Mouse (Mus musculus) bone marrow, adult 2 months (tissue): ENCODE measurements around the gene Olfr1454. TPM values are rescaled to one million over a fixed set of nuclear protein-coding genes. Genes with fewer than 3 reads are reported as not detected.

Experiments used
- H3K27ac ChIP-seq: fragments of 200-500 bp; 2 replicates; pipeline ENCODE4 v1.5.1; 2012; ENCODE audit warnings: low read depth, mild to moderate bottlenecking, control low read depth, inconsistent platforms, low read length; ENCODE audit not compliant: control insufficient read depth, poor library complexity, insufficient read depth
- H3K4me1 ChIP-seq: fragments of 200-500 bp; 2 replicates; pipeline ENCODE4 v1.6.1; 2011; ENCODE audit warnings: low read length; ENCODE audit not compliant: control insufficient read depth, insufficient read depth
- H3K4me3 ChIP-seq: fragments of 200-500 bp; replicated peaks from 2 replicates; pipeline ENCODE3; 2011; ENCODE audit warnings: mild to moderate bottlenecking, low read depth, low read length, control low read depth; ENCODE audit not compliant: control insufficient read depth
- CTCF ChIP-seq: fragments of 200-500 bp; IDR thresholded peaks from 2 replicates; pipeline ENCODE4 v1.5.1; 2011; ENCODE audit warnings: low read length, control low read depth; ENCODE audit not compliant: control insufficient read depth, insufficient read depth
- POLR2A ChIP-seq: fragments of 200-500 bp; IDR thresholded peaks from 2 replicates; pipeline ENCODE4 v1.6.1; 2011; ENCODE audit warnings: low read depth, mild to moderate bottlenecking, control low read depth, low read length, borderline replicate concordance; ENCODE audit not compliant: control insufficient read depth
- WGBS: fragments of 180-500 bp; shearing (Covaris S2); methylation state at CpG from one replicate; pipeline ENCODE4 v1.1.7; 2018; 5-methylcytosine and 5-hydroxymethylcytosine counted together
- polyA plus RNA-seq: library from polyadenylated mRNA; stranded (reverse); fragments of >200 nt; gene quantifications from 2 replicates; pipeline ENCODE4 v1.2.4, GENCODE M21; 2011; ENCODE audit warnings: low replicate concordance; ENCODE audit not compliant: missing spikeins, insufficient read depth, insufficient read length

Gene Olfr1454
- not detected in 2 replicates for polyA plus RNA-seq

GRCm38 (mm10) chr19:13060310-13060709 lies at the start of gene Olfr1454:
Gene Olfr1454 (plus strand): TSS chr19:13060610.
- Histone ChIP-seq H3K27ac (no peak within 1 kb of the TSS), H3K4me1 (no peaks in the 10 kb centered on the region), H3K4me3 (no peak within 1 kb of the TSS)
- 61% methylated on average over 2 of the region's 2 CpGs for WGBS
- TF ChIP-seq CTCF (no peak), POLR2A (no peak)

GRCm38 (mm10) chr19:13028227-13028626 lies 32.2 kb upstream of the Olfr1454 start, which contains the start of gene Olfr1453:
Gene Olfr1453 (minus strand): TSS chr19:13028327.
- Histone ChIP-seq H3K4me3 (no peak within 1 kb of the TSS), H3K27ac (no peak within 1 kb of the TSS), H3K4me1 (no peaks in the 10 kb centered on the region)
- TF ChIP-seq CTCF: no peak
- TF ChIP-seq POLR2A: no peak
- WGBS: 40% methylated on average over 1 of the region's 1 CpGs

- no peaks in the 10 kb centered on the region for H3K4me1 ChIP-seq
- 84% methylated on average over 1 of the region's 1 CpGs for WGBS
- no peak for TF ChIP-seq CTCF
- no peak for TF ChIP-seq POLR2A
These were observed 33.5 kb downstream of the Olfr1454 start for GRCm38 (mm10) chr19:13093908-13094307.

GRCm38 (mm10) chr19:13097791-13098190 lies 37.4 kb downstream of the Olfr1454 start, which contains the start of gene Olfr1457:
Gene Olfr1457 (minus strand): TSS chr19:13097891.
- H3K27ac ChIP-seq: no peak within 1 kb of the TSS
- no peaks in the 10 kb centered on the region for H3K4me1 ChIP-seq
- no peak within 1 kb of the TSS for H3K4me3 ChIP-seq
- WGBS: 74% methylated on average over 2 of the region's 2 CpGs
- TF ChIP-seq POLR2A (no peak), CTCF (no peak)

More at GRCm38 (mm10) chr19:13093908-13094307, 33.5 kb downstream of the Olfr1454 start:
- no peak overlapping the region for H3K27ac ChIP-seq
- H3K4me3 ChIP-seq: no peak overlapping the region

- Histone ChIP-seq H3K4me3 (no peak within 1 kb of the TSS), H3K4me1 (no peaks in the 10 kb centered on the region), H3K27ac (no peak within 1 kb of the TSS)
- TF ChIP-seq POLR2A: no peak
- TF ChIP-seq CTCF: no peak
- WGBS: 68% methylated on average over 3 of the region's 3 CpGs
These were observed 46.3 kb downstream of the Olfr1454 start, which contains the start of gene Olfr1458 for GRCm38 (mm10) chr19:13106675-13107074. Gene Olfr1458 (minus strand): TSS chr19:13106775.

Other genes starting within 250 kb of the Olfr1454 start
- 2.2 and 4.3 TPM in 2 replicates for gene Gm5244, start 213.9 kb upstream of the Olfr1454 start, polyA plus RNA-seq
- not detected in 2 replicates for gene Olfr1444, start 203.3 kb upstream of the Olfr1454 start, polyA plus RNA-seq
- gene Olfr1445, start 176.8 kb upstream of the Olfr1454 start, polyA plus RNA-seq: not detected in 2 replicates
- gene Olfr1446, start 167.1 kb upstream of the Olfr1454 start, polyA plus RNA-seq: not detected in 2 replicates
- not detected in 2 replicates for gene Olfr1447, start 156.9 kb upstream of the Olfr1454 start, polyA plus RNA-seq
- not detected in 2 replicates for gene Olfr1448, start 136.2 kb upstream of the Olfr1454 start, polyA plus RNA-seq
- not detected in 2 replicates for gene Olfr1449, start 129.8 kb upstream of the Olfr1454 start, polyA plus RNA-seq
- not detected in 2 replicates for gene Olfr1450, start 110.4 kb upstream of the Olfr1454 start, polyA plus RNA-seq
- not detected in 2 replicates for gene Olfr1451, start 65.6 kb upstream of the Olfr1454 start, polyA plus RNA-seq
- gene Olfr1453, start 32.3 kb upstream of the Olfr1454 start, polyA plus RNA-seq: not detected in 2 replicates
- not detected in 2 replicates for gene Olfr1457, start 37.3 kb downstream of the Olfr1454 start, polyA plus RNA-seq
- not detected in 2 replicates for gene Olfr1458, start 46.2 kb downstream of the Olfr1454 start, polyA plus RNA-seq
- 0.17 TPM in 1 of 2 replicates, not detected in the other for gene Olfr1459, start 88.9 kb downstream of the Olfr1454 start, polyA plus RNA-seq
- not detected in 2 replicates for gene Olfr1461, start 102.4 kb downstream of the Olfr1454 start, polyA plus RNA-seq
- not detected in 2 replicates for gene Olfr1462, start 125.1 kb downstream of the Olfr1454 start, polyA plus RNA-seq
- gene Olfr1463, start 170.7 kb downstream of the Olfr1454 start, polyA plus RNA-seq: not detected in 2 replicates